Mouse (Mus musculus): ENCODE data around the gene Cldn8. TPM values are rescaled to one million over a fixed set of nuclear protein-coding genes. Genes with fewer than 3 reads are reported as not detected.

Gene Cldn8
- polyA plus RNA-seq (2017; shearing (Covaris generic)), result not detected

DNA sequence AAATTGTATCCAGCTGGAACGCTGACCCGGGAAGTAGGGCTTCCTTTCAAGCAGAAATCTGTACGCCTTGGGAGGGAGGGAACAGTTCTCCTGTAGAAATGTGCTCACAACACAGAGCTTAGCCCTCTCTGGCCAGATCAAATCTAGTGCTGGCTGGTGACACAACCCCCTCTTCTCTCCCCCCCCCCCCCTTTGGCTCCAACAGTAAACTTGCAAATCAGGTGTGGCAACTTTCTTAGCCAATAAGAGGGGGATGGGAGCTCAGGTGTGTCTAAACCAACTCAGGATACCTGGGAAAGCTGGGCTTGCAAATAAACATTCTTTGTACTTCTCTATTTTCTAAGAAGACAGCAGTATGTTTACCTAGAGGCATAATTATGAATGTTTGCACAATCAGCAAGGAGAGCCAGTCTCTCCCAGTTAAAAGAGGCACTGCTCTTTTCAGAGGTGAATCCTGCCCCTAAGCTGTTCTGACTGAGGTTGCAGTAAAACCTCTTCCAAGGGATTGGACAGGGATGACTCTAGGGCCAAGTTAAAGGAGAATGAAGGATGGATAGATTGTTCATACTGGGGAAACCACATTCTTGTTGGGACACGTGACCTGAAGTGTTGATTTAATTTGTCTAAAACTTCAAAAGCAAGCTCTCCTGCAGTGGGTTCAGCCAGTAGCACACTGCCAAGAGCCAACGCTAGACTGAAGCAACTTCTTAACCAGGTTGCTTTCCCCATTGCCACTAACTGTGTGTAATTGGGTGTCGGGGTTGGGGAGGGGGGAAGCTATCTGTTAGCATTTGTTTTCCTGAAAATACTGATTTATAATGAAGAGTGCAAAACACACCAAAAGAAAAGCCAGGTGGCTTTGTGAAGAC, at the start of gene Cldn8:
TSS of gene Cldn8 (minus strand) at position 139 of the 869 bp plus-strand sequence.

DNA sequence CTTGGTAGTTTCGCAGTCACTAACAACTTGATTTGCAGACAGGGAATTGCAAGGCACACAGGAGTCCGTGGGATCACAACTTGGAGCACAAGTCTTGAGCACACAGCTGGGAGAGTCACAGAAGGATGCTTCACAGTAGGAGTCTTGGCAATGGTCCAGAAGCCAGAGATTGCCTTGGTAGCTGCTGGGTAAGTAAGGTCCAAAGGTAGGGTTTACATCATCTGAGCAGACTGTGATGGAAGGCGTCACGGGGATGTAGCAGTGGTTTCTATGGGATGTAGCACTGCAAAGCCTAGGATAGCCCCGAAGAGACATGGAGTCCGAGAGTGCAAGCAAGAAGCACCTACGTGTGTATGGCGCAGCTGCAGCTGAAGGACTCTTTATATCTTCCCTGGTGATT, 48.9 kb upstream of the Cldn8 start, which contains the start of gene Krtap24-1:
TSS of gene Krtap24-1 (minus strand) at position 358 of the 400 bp plus-strand sequence.

Other genes with a start within 250 kb of the Cldn8 start
- not detected for gene Cldn17, start 56.2 kb downstream of the Cldn8 start, polyA plus RNA-seq (2017; shearing (Covaris generic))
- not detected for gene Krtap24-1, start 49.1 kb upstream of the Cldn8 start, polyA plus RNA-seq (2017; shearing (Covaris generic))
- gene 2310079G19Rik, start 64.5 kb upstream of the Cldn8 start, polyA plus RNA-seq (2017; shearing (Covaris generic)), result not detected
- not detected for gene Krtap26-1, start 84.6 kb upstream of the Cldn8 start, polyA plus RNA-seq (2017; shearing (Covaris generic))
- not detected for gene Krtap27-1, start 108.5 kb upstream of the Cldn8 start, polyA plus RNA-seq (2017; shearing (Covaris generic))
- not detected for gene 2310061N02Rik, start 144.8 kb upstream of the Cldn8 start, polyA plus RNA-seq (2017; shearing (Covaris generic))
- gene Krtap13-1, start 165.7 kb upstream of the Cldn8 start, polyA plus RNA-seq (2017; shearing (Covaris generic)), result not detected
- not detected for gene Krtap13, start 188.5 kb upstream of the Cldn8 start, polyA plus RNA-seq (2017; shearing (Covaris generic))
- gene 2310034C09Rik, start 195.7 kb upstream of the Cldn8 start, polyA plus RNA-seq (2017; shearing (Covaris generic)), result not detected
- gene 2310057N15Rik, start 211.0 kb upstream of the Cldn8 start, polyA plus RNA-seq (2017; shearing (Covaris generic)), result not detected
- gene Gm5965, start 214.7 kb upstream of the Cldn8 start, polyA plus RNA-seq (2017; shearing (Covaris generic)), result not detected
- not detected for gene Gm20741, start 249.0 kb upstream of the Cldn8 start, polyA plus RNA-seq (2017; shearing (Covaris generic))